Mouse (Mus musculus): ENCODE measurements around the gene Epha10. TPM values are rescaled to one million over a fixed set of nuclear protein-coding genes. Genes with fewer than 3 reads are reported as not detected.

Gene Epha10
- polyA plus RNA-seq, 1 experiment from 2014 or later = not detected

GRCm38 (mm10) chr4:124850933-124851658, 29.6 kb upstream of the Epha10 start, which contains the start of gene 1110065P20Rik:
Gene 1110065P20Rik, minus strand, starts transcription at chr4:124851196.
- peak within 1 kb of the TSS; percentile 95 for H3K4me2 ChIP-seq (ENCODE audit: low read depth, low read length)
- H3K36me3 ChIP-seq (ENCODE audit: control insufficient read depth, insufficient read depth) = peaks cover 8% of the 10 kb centered on the region
- peak; percentile 57 for ATAC-seq (ENCODE audit: low read depth)
- H3K27me3 ChIP-seq (ENCODE audit: control insufficient read depth, insufficient read depth, low read depth, low read length) = no peaks in the 10 kb centered on the region
- peak within 1 kb of the TSS; percentile 80 for H3K27ac ChIP-seq (ENCODE audit: low read length)
- peak within 1 kb of the TSS; percentile 94 for H3K4me3 ChIP-seq (ENCODE audit: low read depth, low read length)
- WGBS (ENCODE audit: insufficient replicate concordance) = under 1% methylated on average over 63 of the region's 75 CpGs
- no peaks in the 10 kb centered on the region for H3K9me3 ChIP-seq (replicated peaks; ENCODE audit: control insufficient read depth, low read length)
- H3K4me1 ChIP-seq (ENCODE audit: control insufficient read depth, low read depth, low read length) = peaks cover 24% of the 10 kb centered on the region
- peak within 1 kb of the TSS; percentile 84 for H3K9ac ChIP-seq (ENCODE audit: low read depth, low read length)

- Histone ChIP-seq H3K36me3 (ENCODE audit: control insufficient read depth, insufficient read depth) (peaks cover 8% of the 10 kb centered on the region), H3K27ac (ENCODE audit: low read length) (no peak overlapping the region), H3K27me3 (ENCODE audit: control insufficient read depth, insufficient read depth, low read depth, low read length) (peaks cover 9% of the 10 kb centered on the region), H3K9me3 (replicated peaks; ENCODE audit: control insufficient read depth, low read length) (no peaks in the 10 kb centered on the region), H3K4me3 (ENCODE audit: low read depth, low read length) (no peak overlapping the region), H3K4me2 (ENCODE audit: low read depth, low read length) (no peak overlapping the region), H3K9ac (ENCODE audit: low read depth, low read length) (no peak overlapping the region), H3K4me1 (ENCODE audit: control insufficient read depth, low read depth, low read length) (peaks cover 11% of the 10 kb centered on the region)
- no peak for ATAC-seq (ENCODE audit: low read depth)
- 77% methylated on average over 8 of the region's 8 CpGs for WGBS (ENCODE audit: insufficient replicate concordance)
Observed at GRCm38 (mm10) chr4:124856294-124856693, 24.4 kb upstream of the Epha10 start.

GRCm38 (mm10) chr4:124858370-124858769, 22.3 kb upstream of the Epha10 start:
- H3K27ac ChIP-seq (ENCODE audit: low read length) = no peak overlapping the region

GRCm38 (mm10) chr4:124860446-124860845, 20.3 kb upstream of the Epha10 start:
- no peaks in the 10 kb centered on the region for H3K4me1 ChIP-seq (ENCODE audit: control insufficient read depth, low read depth, low read length)
- no peaks in the 10 kb centered on the region for H3K9me3 ChIP-seq (replicated peaks; ENCODE audit: control insufficient read depth, low read length)
- no peaks in the 10 kb centered on the region; the same call in 1 of the 2 replicates for H3K36me3 ChIP-seq (ENCODE audit: control insufficient read depth, insufficient read depth)
- H3K27ac ChIP-seq (ENCODE audit: low read length) = no peak overlapping the region
- ATAC-seq (ENCODE audit: low read depth) = no peak
- peaks cover 34% of the 10 kb centered on the region for H3K27me3 ChIP-seq (ENCODE audit: control insufficient read depth, insufficient read depth, low read depth, low read length)
- no peak overlapping the region for H3K4me2 ChIP-seq (ENCODE audit: low read depth, low read length)
- no peak overlapping the region for H3K9ac ChIP-seq (ENCODE audit: low read depth, low read length)
- H3K4me3 ChIP-seq (ENCODE audit: low read depth, low read length) = no peak overlapping the region
- 4% methylated on average over 7 of the region's 7 CpGs for WGBS (ENCODE audit: insufficient replicate concordance)

More at GRCm38 (mm10) chr4:124858370-124858769, 22.3 kb upstream of the Epha10 start:
- H3K4me1 ChIP-seq (ENCODE audit: control insufficient read depth, low read depth, low read length) = no peaks in the 10 kb centered on the region
- H3K36me3 ChIP-seq (ENCODE audit: control insufficient read depth, insufficient read depth) = peaks cover 8% of the 10 kb centered on the region
- 67% methylated on average over 5 of the region's 5 CpGs for WGBS (ENCODE audit: insufficient replicate concordance)
- no peak overlapping the region for H3K9ac ChIP-seq (ENCODE audit: low read depth, low read length)
- H3K9me3 ChIP-seq (replicated peaks; ENCODE audit: control insufficient read depth, low read length) = no peaks in the 10 kb centered on the region
- no peak for ATAC-seq (ENCODE audit: low read depth)
- no peak overlapping the region for H3K4me2 ChIP-seq (ENCODE audit: low read depth, low read length)
- H3K4me3 ChIP-seq (ENCODE audit: low read depth, low read length) = no peak overlapping the region
- peaks cover 29% of the 10 kb centered on the region for H3K27me3 ChIP-seq (ENCODE audit: control insufficient read depth, insufficient read depth, low read depth, low read length)

GRCm38 (mm10) chr4:124861283-124862188, 19.2 kb upstream of the Epha10 start, which contains the start of gene Maneal:
Gene Maneal, minus strand, starts transcription at chr4:124862171.
- no peak for ATAC-seq (ENCODE audit: low read depth)

GRCm38 (mm10) chr4:124872719-124873118, 8.0 kb upstream of the Epha10 start:
- H3K4me2 ChIP-seq (ENCODE audit: low read depth, low read length) = no peak overlapping the region
- H3K9me3 ChIP-seq (replicated peaks; ENCODE audit: control insufficient read depth, low read length) = peaks cover 3% of the 10 kb centered on the region; the same call in 1 of the 2 replicates
- 80% methylated on average over 1 of the region's 1 CpGs for WGBS (ENCODE audit: insufficient replicate concordance)
- H3K27me3 ChIP-seq (ENCODE audit: control insufficient read depth, insufficient read depth, low read depth, low read length) = no peaks in the 10 kb centered on the region
- no peak overlapping the region for H3K9ac ChIP-seq (ENCODE audit: low read depth, low read length)
- H3K36me3 ChIP-seq (ENCODE audit: control insufficient read depth, insufficient read depth) = no peaks in the 10 kb centered on the region
- no peak overlapping the region for H3K27ac ChIP-seq (ENCODE audit: low read length)
- no peak for ATAC-seq (ENCODE audit: low read depth)
- H3K4me3 ChIP-seq (ENCODE audit: low read depth, low read length) = no peak overlapping the region
- no peaks in the 10 kb centered on the region for H3K4me1 ChIP-seq (ENCODE audit: control insufficient read depth, low read depth, low read length)

More at GRCm38 (mm10) chr4:124861283-124862188, 19.2 kb upstream of the Epha10 start, which contains the start of gene Maneal:
- H3K9ac ChIP-seq (ENCODE audit: low read depth, low read length) = no peak within 1 kb of the TSS
- H3K27me3 ChIP-seq (ENCODE audit: control insufficient read depth, insufficient read depth, low read depth, low read length) = peaks cover 34% of the 10 kb centered on the region
- peak within 1 kb of the TSS; percentile 21; the same call in 1 of the 2 replicates for H3K4me3 ChIP-seq (ENCODE audit: low read depth, low read length)
- WGBS (ENCODE audit: insufficient replicate concordance) = 4% methylated on average over 62 of the region's 77 CpGs
- H3K4me1 ChIP-seq (ENCODE audit: control insufficient read depth, low read depth, low read length) = no peaks in the 10 kb centered on the region
- no peak within 1 kb of the TSS for H3K27ac ChIP-seq (ENCODE audit: low read length)
- H3K9me3 ChIP-seq (replicated peaks; ENCODE audit: control insufficient read depth, low read length) = no peaks in the 10 kb centered on the region
- H3K36me3 ChIP-seq (ENCODE audit: control insufficient read depth, insufficient read depth) = no peaks in the 10 kb centered on the region
- H3K4me2 ChIP-seq (ENCODE audit: low read depth, low read length) = 0 out of 2 replicates have a peak within 1 kb of the TSS, but pooled peaks have one; percentile 9

GRCm38 (mm10) chr4:124881341-124881908, 726 bp downstream of the Epha10 start:
- Histone ChIP-seq H3K4me3 (ENCODE audit: low read depth, low read length) (no peak overlapping the region), H3K27ac (ENCODE audit: low read length) (no peak overlapping the region), H3K36me3 (ENCODE audit: control insufficient read depth, insufficient read depth) (no peaks in the 10 kb centered on the region), H3K9me3 (replicated peaks; ENCODE audit: control insufficient read depth, low read length) (no peaks in the 10 kb centered on the region), H3K9ac (ENCODE audit: low read depth, low read length) (no peak overlapping the region), H3K4me1 (ENCODE audit: control insufficient read depth, low read depth, low read length) (no peaks in the 10 kb centered on the region), H3K27me3 (ENCODE audit: control insufficient read depth, insufficient read depth, low read depth, low read length) (peaks cover 52% of the 10 kb centered on the region), H3K4me2 (ENCODE audit: low read depth, low read length) (no peak overlapping the region)
- WGBS (ENCODE audit: insufficient replicate concordance) = 1% methylated on average over 37 of the region's 37 CpGs
- no peak for ATAC-seq (ENCODE audit: low read depth)

GRCm38 (mm10) chr4:124882151-124882729, 1.5 kb downstream of the Epha10 start:
- H3K4me2 ChIP-seq (ENCODE audit: low read depth, low read length) = no peak overlapping the region
- no peak overlapping the region for H3K27ac ChIP-seq (ENCODE audit: low read length)
- H3K4me3 ChIP-seq (ENCODE audit: low read depth, low read length) = no peak overlapping the region
- H3K9ac ChIP-seq (ENCODE audit: low read depth, low read length) = no peak overlapping the region
- ATAC-seq (ENCODE audit: low read depth) = no peak
- 3% methylated on average over 37 of the region's 37 CpGs for WGBS (ENCODE audit: insufficient replicate concordance)
- H3K4me1 ChIP-seq (ENCODE audit: control insufficient read depth, low read depth, low read length) = no peaks in the 10 kb centered on the region
- H3K36me3 ChIP-seq (ENCODE audit: control insufficient read depth, insufficient read depth) = no peaks in the 10 kb centered on the region
- H3K27me3 ChIP-seq (ENCODE audit: control insufficient read depth, insufficient read depth, low read depth, low read length) = peaks cover 52% of the 10 kb centered on the region
- no peaks in the 10 kb centered on the region for H3K9me3 ChIP-seq (replicated peaks; ENCODE audit: control insufficient read depth, low read length)
